Mouse (Mus musculus) monocyte, adult 59 days (primary cell): ENCODE results near the gene Tcstv1. TPM values are rescaled to one million over a fixed set of nuclear protein-coding genes. Genes with fewer than 3 reads are reported as not detected.

Source experiments
- total RNA-seq, 2 experiments: library from RNA; stranded (reverse); gene quantifications; one replicate each; pipeline ENCODE4 v1.2.4; 2023

The Tcstv1 gene
- total RNA-seq = not detected

GRCm38 (mm10) chr13:119894685-119895084 lies at the start of gene Tcstv1:
TSS of gene Tcstv1 (minus strand) at chr13:119894785.

GRCm38 (mm10) chr13:119929172-119929571 lies 34.6 kb upstream of the Tcstv1 start, which contains the start of gene Gm21761:
TSS of gene Gm21761 (minus strand) at chr13:119929272.

Other genes starting within 250 kb of the Tcstv1 start
- gene Hmgcs1, start 204.4 kb downstream of the Tcstv1 start, total RNA-seq = 10 to 100 TPM; 46.2 to 52.9 TPM
- gene Nim1k, start 138.9 kb downstream of the Tcstv1 start, total RNA-seq = 1 to 10 TPM; 2.5 to 3.1 TPM
- 10 to 100 TPM; 52.9 to 59.9 TPM for gene Zfp131, start 103.9 kb downstream of the Tcstv1 start, total RNA-seq
- gene AF067063, start 64.6 kb downstream of the Tcstv1 start, total RNA-seq = not detected
- gene D13Ertd608e, start 58.8 kb downstream of the Tcstv1 start, total RNA-seq = not detected
- gene Gm21761, start 34.5 kb upstream of the Tcstv1 start, total RNA-seq = not detected
- gene B020031M17Rik, start 56.0 kb upstream of the Tcstv1 start, total RNA-seq = not detected
- gene Gm36079, start 132.2 kb upstream of the Tcstv1 start, total RNA-seq = 1 to 10 TPM; 1.6 to 2.9 TPM
- gene Gm21188, start 157.4 kb upstream of the Tcstv1 start, total RNA-seq = 100 to 1,000 TPM; 140 to 176 TPM
- not detected for gene Gm20767, start 245.5 kb upstream of the Tcstv1 start, total RNA-seq